Mouse (Mus musculus) monocyte, adult 5-6 weeks (primary cell): ENCODE measurements at regions not wholly inside any gene's neighbourhood (a gene's known extent, or its start where the extent isn't known, plus 50 kb on each side); places are given as distances from the start of the nearest gene placed in this dataset.

Source experiments
- ATAC-seq: fragments of 153-309, 156-312 bp; replicated peaks from 2 replicates; pipeline ENCODE4 v1.8.0; 2017; ENCODE audit warnings: mild to moderate bottlenecking; ENCODE audit not compliant: low TSS enrichment, insufficient number of reproducible peaks, severe bottlenecking, poor library complexity, low FRiP score

GRCm38 (mm10) chr4:83915871-83916270 lies 390.5 kb downstream of the Ccdc171 start:
- no peak for ATAC-seq

GRCm38 (mm10) chr4:83917009-83917408 lies 391.7 kb downstream of the Ccdc171 start:
- no peak for ATAC-seq

GRCm38 (mm10) chr4:83918093-83918492 lies 392.7 kb downstream of the Ccdc171 start:
- ATAC-seq: no peak

GRCm38 (mm10) chr4:83919041-83919440 lies 393.7 kb downstream of the Ccdc171 start:
- no peak for ATAC-seq

GRCm38 (mm10) chr4:83925118-83925842 lies 399.9 kb downstream of the Ccdc171 start:
- no peak for ATAC-seq

- no peak for ATAC-seq
These were observed 400.9 kb downstream of the Ccdc171 start for GRCm38 (mm10) chr4:83926195-83926731.

GRCm38 (mm10) chr4:83931897-83932654 lies 406.7 kb downstream of the Ccdc171 start:
- ATAC-seq: no peak

- ATAC-seq: no peak
These were observed 416.3 kb downstream of the Ccdc171 start for GRCm38 (mm10) chr4:83941693-83942092.

- ATAC-seq: no peak
These were observed 424.3 kb downstream of the Ccdc171 start for GRCm38 (mm10) chr4:83949612-83950011.

- no peak for ATAC-seq
These were observed 425.6 kb downstream of the Ccdc171 start for GRCm38 (mm10) chr4:83950809-83951409.

- no peak for ATAC-seq
These were observed 431.0 kb downstream of the Ccdc171 start for GRCm38 (mm10) chr4:83956252-83956904.

GRCm38 (mm10) chr4:83957217-83957692 lies 431.9 kb downstream of the Ccdc171 start:
- ATAC-seq: no peak

- no peak for ATAC-seq
These were observed 441.6 kb downstream of the Ccdc171 start for GRCm38 (mm10) chr4:83966898-83967297.

GRCm38 (mm10) chr4:83973162-83973561 lies 447.8 kb downstream of the Ccdc171 start:
- ATAC-seq: no peak

GRCm38 (mm10) chr4:83974214-83975012 lies 449.1 kb downstream of the Ccdc171 start:
- ATAC-seq: no peak

GRCm38 (mm10) chr4:83975569-83975968 lies 450.2 kb downstream of the Ccdc171 start:
- ATAC-seq: no peak

GRCm38 (mm10) chr4:83976067-83976466 lies 450.7 kb downstream of the Ccdc171 start:
- ATAC-seq: no peak

GRCm38 (mm10) chr4:83979088-83979487 lies 453.7 kb downstream of the Ccdc171 start:
- ATAC-seq: no peak
